Mouse (Mus musculus) CH12.LX (cell line): ENCODE data around the gene C130050O18Rik. TPM values are rescaled to one million over a fixed set of nuclear protein-coding genes. Genes with fewer than 3 reads are reported as not detected.

ENCODE experiments used
- DNase-seq: peaks from one replicate; pipeline ENCODE4 v3.0.0-alpha.2; 2013; ENCODE audit errors: extremely low read depth
- H3K27ac ChIP-seq: 2 replicates; pipeline ENCODE4 v1.5.1; 2012; ENCODE audit warnings: low read depth, mild to moderate bottlenecking, control low read depth, moderate library complexity; ENCODE audit not compliant: insufficient read depth
- H3K27me3 ChIP-seq: replicated peaks from 2 replicates; pipeline ENCODE3; 2012; ENCODE audit warnings: inconsistent platforms
- H3K36me3 ChIP-seq, 2 experiments: replicated peaks in 1 of 2; 2 replicates each; pipeline versions ENCODE3 to v1.6.1; 2012; ENCODE audit warnings: inconsistent platforms in 1 of 2, low read length in 1 of 2, mild to moderate bottlenecking in 1 of 2, mixed read lengths in 1 of 2, moderate library complexity in 1 of 2; ENCODE audit not compliant: control insufficient read depth in 1 of 2, insufficient read depth in 1 of 2
- H3K4me1 ChIP-seq, 2 experiments: 2 replicates each; pipeline ENCODE4 v1.6.1; 2012; ENCODE audit warnings: inconsistent platforms in 1 of 2, moderate library complexity in 1 of 2; ENCODE audit not compliant: insufficient read depth in 2 of 2, control insufficient read depth in 1 of 2
- H3K4me2 ChIP-seq: 2 replicates; pipeline ENCODE4 v1.6.1; 2012; ENCODE audit warnings: low read depth, mild to moderate bottlenecking, control low read depth; ENCODE audit not compliant: poor library complexity, insufficient read depth, severe bottlenecking
- H3K4me3 ChIP-seq, 3 experiments: fragments of 150-350 bp in 1 of 3; sonication (generic) in 1 of 3; replicated peaks in 1 of 3; 2 replicates each; pipeline versions ENCODE3 to v1.5.1; 2011 to 2012; ENCODE audit warnings: low read depth in 2 of 3, low read length in 2 of 3, mild to moderate bottlenecking in 2 of 3, moderate library complexity in 2 of 3, control low read depth in 1 of 3, improper control_type of control experiment in 1 of 3, inconsistent platforms in 1 of 3, mixed read lengths in 1 of 3; ENCODE audit not compliant: poor library complexity in 1 of 3
- H3K79me2 ChIP-seq: replicated peaks from 2 replicates; pipeline ENCODE4 v1.6.1; 2012; ENCODE audit warnings: mild to moderate bottlenecking, moderate library complexity; ENCODE audit not compliant: control insufficient read depth, poor library complexity, insufficient read depth, severe bottlenecking; ENCODE audit errors: extremely low read depth
- H3K9ac ChIP-seq: 2 replicates; pipeline ENCODE4 v1.6.1; 2012; ENCODE audit warnings: low read depth, mild to moderate bottlenecking, control low read depth, moderate library complexity; ENCODE audit not compliant: insufficient read depth
- H3K9me3 ChIP-seq: replicated peaks from 2 replicates; pipeline ENCODE3; 2012; ENCODE audit warnings: low read length, inconsistent platforms, mixed read lengths
- BHLHE40 ChIP-seq: IDR thresholded peaks from 2 replicates; pipeline ENCODE4 v1.6.1; 2011; ENCODE audit warnings: mild to moderate bottlenecking, low read depth, low read length, improper control_type of control experiment
- CHD2 ChIP-seq: IDR thresholded peaks from 2 replicates; pipeline ENCODE4 v1.6.1; 2011; ENCODE audit warnings: low read length, improper control_type of control experiment
- CTCF ChIP-seq, 2 experiments: IDR thresholded peaks in 1 of 2; conservative IDR thresholded peaks in 1 of 2; 2 replicates each; pipeline ENCODE4 v1.5.1; 2011 to 2012; ENCODE audit warnings: low read depth in 2 of 2, low read length in 2 of 2, improper control_type of control experiment in 1 of 2, inconsistent platforms in 1 of 2, mild to moderate bottlenecking in 1 of 2, moderate library complexity in 1 of 2
- EP300 ChIP-seq: IDR thresholded peaks from 2 replicates; pipeline ENCODE4 v1.6.1; 2011; ENCODE audit warnings: low read length, improper control_type of control experiment
- GABPA ChIP-seq: IDR thresholded peaks from 2 replicates; pipeline ENCODE4 v1.6.1; 2012; ENCODE audit warnings: low read depth, low read length, improper control_type of control experiment, inconsistent platforms; ENCODE audit not compliant: insufficient replicate concordance
- HCFC1 ChIP-seq: IDR thresholded peaks from 2 replicates; pipeline ENCODE4 v1.6.1; 2012; ENCODE audit warnings: low read depth, mild to moderate bottlenecking, inconsistent platforms, low read length, improper control_type of control experiment
- IRF4 ChIP-seq: IDR thresholded peaks from 2 replicates; pipeline ENCODE4 v1.6.1; 2014; ENCODE audit warnings: low read depth, mild to moderate bottlenecking, inconsistent platforms, low read length, improper control_type of control experiment
- JUN ChIP-seq: IDR thresholded peaks from 2 replicates; pipeline ENCODE4 v1.6.1; 2011; ENCODE audit warnings: low read depth, mild to moderate bottlenecking, low read length, improper control_type of control experiment, moderate library complexity; ENCODE audit not compliant: insufficient read depth
- JUND ChIP-seq: conservative IDR thresholded peaks from 2 replicates; pipeline ENCODE4 v1.6.1; 2011; ENCODE audit warnings: low read depth, low read length, improper control_type of control experiment
- KAT2A ChIP-seq: IDR thresholded peaks from 2 replicates; pipeline ENCODE4 v1.6.1; 2012; ENCODE audit warnings: low read length, improper control_type of control experiment, inconsistent platforms; ENCODE audit not compliant: insufficient replicate concordance
- MAX ChIP-seq: IDR thresholded peaks from 2 replicates; pipeline ENCODE4 v1.6.1; 2011; ENCODE audit warnings: low read length, improper control_type of control experiment
- MAZ ChIP-seq: IDR thresholded peaks from 2 replicates; pipeline ENCODE4 v1.6.1; 2012; ENCODE audit warnings: low read depth, mild to moderate bottlenecking, inconsistent platforms, low read length, improper control_type of control experiment, moderate library complexity
- MEF2A ChIP-seq: IDR thresholded peaks from 2 replicates; pipeline ENCODE4 v1.6.1; 2014; ENCODE audit warnings: low read depth, mild to moderate bottlenecking, inconsistent platforms, low read length, improper control_type of control experiment, borderline replicate concordance
- MXI1 ChIP-seq: IDR thresholded peaks from 2 replicates; pipeline ENCODE4 v1.6.1; 2011; ENCODE audit warnings: mild to moderate bottlenecking, low read depth, low read length, improper control_type of control experiment
- MYC ChIP-seq: IDR thresholded peaks from 2 replicates; pipeline ENCODE4 v1.6.1; 2011; ENCODE audit warnings: low read depth, mild to moderate bottlenecking, improper control_type of control experiment, low read length
- NELFE ChIP-seq: IDR thresholded peaks from 2 replicates; pipeline ENCODE4 v1.6.1; 2011; ENCODE audit warnings: low read depth, low read length, improper control_type of control experiment
- POLR2AphosphoS2 ChIP-seq: IDR thresholded peaks from 2 replicates; pipeline ENCODE4 v1.6.1; 2011; ENCODE audit warnings: low read depth, low read length, improper control_type of control experiment
- RAD21 ChIP-seq: IDR thresholded peaks from 2 replicates; pipeline ENCODE4 v1.6.1; 2011; ENCODE audit warnings: low read depth, mild to moderate bottlenecking, low read length, improper control_type of control experiment, moderate library complexity
- RCOR1 ChIP-seq: conservative IDR thresholded peaks from 2 replicates; pipeline ENCODE4 v1.6.1; 2012; ENCODE audit warnings: low read depth, mild to moderate bottlenecking, inconsistent platforms, low read length, improper control_type of control experiment
- SIN3A ChIP-seq: IDR thresholded peaks from 2 replicates; pipeline ENCODE4 v1.6.1; 2012; ENCODE audit warnings: low read length, improper control_type of control experiment, inconsistent platforms
- TBP ChIP-seq: conservative IDR thresholded peaks from 2 replicates; pipeline ENCODE4 v1.6.1; 2011; ENCODE audit warnings: low read depth, low read length, improper control_type of control experiment
- TCF12 ChIP-seq: IDR thresholded peaks from 2 replicates; pipeline ENCODE4 v1.6.1; 2014; ENCODE audit warnings: low read depth, mild to moderate bottlenecking, inconsistent platforms, low read length, improper control_type of control experiment
- UBTF ChIP-seq: IDR thresholded peaks from 2 replicates; pipeline ENCODE4 v1.6.1; 2012; ENCODE audit warnings: low read depth, mild to moderate bottlenecking, inconsistent platforms, low read length, improper control_type of control experiment, moderate library complexity
- USF1 ChIP-seq: IDR thresholded peaks from 2 replicates; pipeline ENCODE4 v1.6.1; 2014; ENCODE audit warnings: low read depth, mild to moderate bottlenecking, inconsistent platforms, low read length, improper control_type of control experiment
- USF2 ChIP-seq: conservative IDR thresholded peaks from 2 replicates; pipeline ENCODE4 v1.6.1; 2011; ENCODE audit warnings: low read depth, low read length, improper control_type of control experiment
- ZKSCAN1 ChIP-seq: IDR thresholded peaks from 2 replicates; pipeline ENCODE4 v1.6.1; 2012; ENCODE audit warnings: low read depth, inconsistent platforms, low read length, improper control_type of control experiment, borderline replicate concordance
- ZMIZ1 ChIP-seq: IDR thresholded peaks from 2 replicates; pipeline ENCODE4 v1.6.1; 2012; ENCODE audit warnings: low read depth, mild to moderate bottlenecking, inconsistent platforms, low read length, improper control_type of control experiment
- ZNF384 ChIP-seq: IDR thresholded peaks from 2 replicates; pipeline ENCODE4 v1.6.1; 2012; ENCODE audit warnings: low read depth, low read length, improper control_type of control experiment, inconsistent platforms
- dilution Hi-C: fragments of 300-500 bp; cut with MboI; formaldehyde crosslinking; loops from 2 replicates; pipeline ENCODE4 v1.14.3; 2020; ENCODE audit warnings: low sequenced_read_pairs; ENCODE audit not compliant: extremely low pct_unique_long_range_greater_than_20kb, extremely low pct_ligation_motif_present
- in situ Hi-C: fragments of 300-500 bp; cut with MboI; formaldehyde crosslinking; loops from 3 replicates; pipeline ENCODE4 v1.14.3; 2019; ENCODE audit warnings: low sequenced_read_pairs, low pct_ligation_motif_present, low pct_unique_long_range_greater_than_20kb, mixed read lengths
- polyA plus RNA-seq: library from polyadenylated mRNA; unstranded; fragments of >175 nt; gene quantifications from 2 replicates; pipeline ENCODE4 v1.2.1, GENCODE M21; 2012; ENCODE audit warnings: low read depth; ENCODE audit not compliant: insufficient read length
- total RNA-seq, 2 experiments: library from RNA; depleted of rRNA; stranded (reverse); fragments of 300-350 nt in 1 of 2; fragments of >200 nt in 1 of 2; gene quantifications; 2 replicates each; pipeline ENCODE4 v1.2.3; 2012 to 2014

C130050O18Rik gene
- total and polyA plus RNA-seq, 3 experiments, result 0.54 TPM; not detected in 2

- H3K36me3 ChIP-seq, result peaks cover 0 to 69% of the 10 kb centered on the region in 2 experiments
- no peaks in the 10 kb centered on the region for H3K79me2 ChIP-seq
- DNase-seq, result no peak
- H3K27me3 ChIP-seq, result no peaks in the 10 kb centered on the region
- H3K4me2 ChIP-seq, result no peak overlapping the region
- H3K4me1 ChIP-seq, result peaks cover 4 to 12% of the 10 kb centered on the region in 2 experiments; a peak in 3 of 4 replicates
- TF ChIP-seq RCOR1, result no peak
- TF ChIP-seq IRF4, result no peak
- TF ChIP-seq JUND, result no peak
- no peak for TF ChIP-seq USF2
- TF ChIP-seq TCF12, result no peak
- TF ChIP-seq ZMIZ1, result no peak
- no peak for TF ChIP-seq TBP
- TF ChIP-seq MAX, result no peak
- TF ChIP-seq RAD21, result no peak
- TF ChIP-seq POLR2AphosphoS2, result no peak
- TF ChIP-seq CTCF (conservative IDR thresholded peaks at IDR 0.05 in 1 of 2, IDR thresholded peaks at IDR 0.05 in 1 of 2; ENCODE audit: low read depth in 2 of 2, low read length in 2 of 2), result no peak
- no peak for TF ChIP-seq SIN3A
- no peak for TF ChIP-seq MXI1
- TF ChIP-seq CHD2, result no peak
- TF ChIP-seq ZNF384, result no peak
- TF ChIP-seq UBTF, result no peak
- no peak for TF ChIP-seq GABPA
- TF ChIP-seq MYC, result no peak
- TF ChIP-seq MAZ, result no peak
- no peak for TF ChIP-seq KAT2A
- TF ChIP-seq, all 38 proteins: peak for 0
- no peaks in the 10 kb centered on the region for H3K9me3 ChIP-seq
- H3K4me3 ChIP-seq, result no peak overlapping the region
- dilution Hi-C loops (no loop called here), in situ Hi-C loops (no loop called here)
- no peak overlapping the region for H3K27ac ChIP-seq
- H3K9ac ChIP-seq, result no peak overlapping the region
These were observed 40.2 kb downstream of the C130050O18Rik start for GRCm38 (mm10) chr5:139445258-139445657.

DNA sequence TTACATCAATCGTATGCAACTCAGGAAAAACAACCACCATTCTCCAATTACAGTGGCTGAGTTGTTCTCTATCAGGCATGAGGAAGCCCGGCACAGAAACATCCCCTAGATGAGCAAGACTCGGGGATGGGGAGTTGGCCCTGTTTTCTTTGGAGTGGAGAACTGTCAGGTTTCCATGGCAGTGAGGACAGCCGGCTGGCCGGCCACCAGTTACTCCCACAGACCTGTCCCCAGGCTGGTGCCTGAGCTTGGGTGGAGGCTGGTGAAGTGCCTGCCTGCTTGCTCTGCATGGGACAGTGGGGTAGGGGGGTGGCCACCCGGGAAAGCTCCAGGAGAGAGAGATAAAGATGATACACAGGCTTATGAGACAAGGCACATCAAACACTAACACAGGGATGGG is 42.9 kb downstream of the C130050O18Rik start:
- in situ Hi-C loops, result no loop called here

More for the DNA sequence above, 42.9 kb downstream of the C130050O18Rik start:
- no peak for DNase-seq
- Histone ChIP-seq H3K27ac (no peak overlapping the region), H3K4me1 (peaks cover 4 to 18% of the 10 kb centered on the region in 2 experiments; a peak in 3 of 4 replicates), H3K4me3 (no peak overlapping the region), H3K79me2 (no peaks in the 10 kb centered on the region), H3K27me3 (no peaks in the 10 kb centered on the region), H3K36me3 (peaks cover 4 to 67% of the 10 kb centered on the region in 2 experiments), H3K9me3 (no peaks in the 10 kb centered on the region), H3K4me2 (no peak overlapping the region), H3K9ac (no peak overlapping the region)
- TF ChIP-seq UBTF, result no peak
- TF ChIP-seq JUN, result no peak
- no peak for TF ChIP-seq MAZ
- no peak for TF ChIP-seq USF1
- TF ChIP-seq IRF4, result no peak
- TF ChIP-seq BHLHE40, result no peak
- TF ChIP-seq MXI1, result no peak
- TF ChIP-seq NELFE, result no peak
- TF ChIP-seq EP300, result no peak
- TF ChIP-seq MEF2A, result no peak
- no peak for TF ChIP-seq ZKSCAN1
- no peak for TF ChIP-seq RCOR1
- no peak for TF ChIP-seq HCFC1
- no peak for TF ChIP-seq TCF12
- dilution Hi-C loops, result no loop called here
